Mouse (Mus musculus) thymus, adult 2 months (tissue): ENCODE data around the gene Dyrk2.

ENCODE experiments used
- CTCF ChIP-seq: fragments of 200-500 bp; IDR thresholded peaks from 2 replicates; pipeline ENCODE4 v1.5.1; 2012; ENCODE audit warnings: mild to moderate bottlenecking, control low read depth, low read length, moderate library complexity, borderline replicate concordance; ENCODE audit not compliant: control insufficient read depth, poor library complexity, insufficient read depth; ENCODE audit errors: extremely low read depth
- POLR2A ChIP-seq: fragments of 200-500 bp; IDR thresholded peaks from 2 replicates; pipeline ENCODE4 v1.6.1; 2012; ENCODE audit warnings: mild to moderate bottlenecking, low read length, control low read depth, moderate library complexity; ENCODE audit not compliant: control insufficient read depth, poor library complexity, insufficient read depth; ENCODE audit errors: extremely low read depth

DNA sequence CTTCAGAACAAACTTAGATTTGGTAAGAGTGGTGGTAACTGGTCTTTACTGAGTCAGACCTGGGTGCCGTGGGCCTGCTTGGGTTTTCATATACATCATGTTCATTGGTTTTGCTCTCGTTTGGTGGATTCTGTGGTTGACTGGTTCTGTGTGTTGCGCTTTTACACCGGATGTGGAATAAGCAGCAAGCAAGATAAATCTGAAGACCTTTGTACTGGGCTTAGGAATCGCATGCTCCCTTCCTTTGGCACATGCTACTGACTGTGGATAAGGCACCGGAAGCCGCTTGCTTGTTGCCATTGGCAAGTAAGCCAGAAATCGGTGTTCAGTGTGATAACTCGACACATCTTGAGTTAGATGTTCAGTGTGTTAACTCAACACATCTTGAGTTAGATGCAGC is 15.4 kb downstream of the Dyrk2 start:
- no peak for TF ChIP-seq CTCF
- no peak for TF ChIP-seq POLR2A
